Mouse (Mus musculus) C2C12 (cell line): ENCODE measurements at regions not wholly inside any gene's neighbourhood (a gene's known extent, or its start where the extent isn't known, plus 50 kb on each side); places are given as distances from the start of the nearest gene placed in this dataset.

Experiments used
- CTCF ChIP-seq: IDR thresholded peaks from one replicate; pipeline ENCODE4 v1.5.1; 2011; ENCODE audit not compliant: control insufficient read depth, insufficient read depth, insufficient read length
- MAX ChIP-seq: IDR thresholded peaks from one replicate; pipeline ENCODE4 v1.6.1; 2011; ENCODE audit warnings: mild to moderate bottlenecking, control low read depth
- MYOG ChIP-seq: IDR thresholded peaks from one replicate; pipeline ENCODE4 v1.6.1; 2011; ENCODE audit not compliant: control insufficient read depth, insufficient read length; ENCODE audit errors: extremely low read depth

DNA sequence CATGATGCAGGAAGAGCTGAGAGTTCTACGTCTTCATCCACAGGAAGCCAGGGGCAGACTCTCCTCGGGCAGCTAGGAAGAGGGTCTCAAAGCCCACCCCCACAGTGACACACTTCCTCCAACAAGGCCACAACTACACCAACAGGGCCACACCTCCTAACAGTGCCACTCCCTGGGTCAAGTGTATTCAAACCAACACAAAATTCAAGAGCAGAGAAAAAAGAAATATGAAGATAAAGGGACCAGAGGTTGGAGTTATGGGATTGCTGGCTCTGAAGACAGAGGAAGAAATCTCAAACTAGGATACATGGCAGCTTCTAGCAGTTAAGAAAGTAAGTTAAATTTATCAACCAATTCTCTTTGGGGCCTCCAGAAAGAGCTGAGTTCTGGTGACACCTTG, 90.7 kb upstream of the Cpsf6 start:
- TF ChIP-seq MYOG (no peak), CTCF (no peak), MAX (no peak)
